Mouse (Mus musculus): ENCODE measurements around the gene Creb5. TPM values are rescaled to one million over a fixed set of nuclear protein-coding genes. Genes with fewer than 3 reads are reported as not detected.

Creb5 gene
- total RNA-seq, 2 experiments from 2014 or later = 9.3 to 9.4 TPM

GRCm38 (mm10) chr6:53472751-53473150 lies 185.7 kb downstream of the Creb5 start:
- intact Hi-C loops (cut with DNase I) = no loop called here
- no peak for DNase-seq

- DNase-seq = no peak
- intact Hi-C loops (cut with DNase I) = no loop called here
Measured at GRCm38 (mm10) chr6:53477501-53477900, 190.4 kb downstream of the Creb5 start.

- intact Hi-C loops (cut with DNase I) = no loop called here
- DNase-seq = no peak
Measured at GRCm38 (mm10) chr6:53490917-53491316, 203.8 kb downstream of the Creb5 start.

- intact Hi-C loops (cut with DNase I) = no loop called here
Measured at GRCm38 (mm10) chr6:53491331-53491730, 204.3 kb downstream of the Creb5 start.

GRCm38 (mm10) chr6:53493864-53494263 lies 206.8 kb downstream of the Creb5 start:
- intact Hi-C loops (cut with DNase I) = no loop called here

More at GRCm38 (mm10) chr6:53491331-53491730, 204.3 kb downstream of the Creb5 start:
- no peak for DNase-seq

GRCm38 (mm10) chr6:53495667-53496066 lies 208.6 kb downstream of the Creb5 start:
- intact Hi-C loops (cut with DNase I) = no loop called here
- no peak for DNase-seq

More at GRCm38 (mm10) chr6:53493864-53494263, 206.8 kb downstream of the Creb5 start:
- DNase-seq = no peak

- peak; percentile 47 to 54 for DNase-seq
- intact Hi-C loops (cut with DNase I) = no loop called here
Measured at GRCm38 (mm10) chr6:53496325-53496753, 209.3 kb downstream of the Creb5 start.

GRCm38 (mm10) chr6:53497904-53498536 lies 210.9 kb downstream of the Creb5 start:
- DNase-seq = no peak
- intact Hi-C loops (cut with DNase I) = no loop called here

GRCm38 (mm10) chr6:53499621-53500295 lies 212.7 kb downstream of the Creb5 start:
- no peak for DNase-seq
- intact Hi-C loops (cut with DNase I) = no loop called here

- DNase-seq = no peak
- intact Hi-C loops (cut with DNase I) = no loop called here
Measured at GRCm38 (mm10) chr6:53501236-53501635, 214.2 kb downstream of the Creb5 start.

GRCm38 (mm10) chr6:53506947-53507564 lies 220.0 kb downstream of the Creb5 start:
- intact Hi-C loops (cut with DNase I) = no loop called here

GRCm38 (mm10) chr6:53508847-53509494 lies 221.9 kb downstream of the Creb5 start:
- intact Hi-C loops (cut with DNase I) = no loop called here
- no peak for DNase-seq

More at GRCm38 (mm10) chr6:53506947-53507564, 220.0 kb downstream of the Creb5 start:
- DNase-seq = peak in 1 of 2 experiments; percentile 40

- no peak for DNase-seq
- intact Hi-C loops (cut with DNase I) = no loop called here
Measured at GRCm38 (mm10) chr6:53510005-53510404, 222.9 kb downstream of the Creb5 start.

- intact Hi-C loops (cut with DNase I) = no loop called here
- no peak for DNase-seq
Measured at GRCm38 (mm10) chr6:53512226-53512625, 225.2 kb downstream of the Creb5 start.

- DNase-seq = no peak
- intact Hi-C loops (cut with DNase I) = no loop called here
Measured at GRCm38 (mm10) chr6:53513380-53513779, 226.3 kb downstream of the Creb5 start.

- intact Hi-C loops (cut with DNase I) = loop anchor here (2.0 kb wide), 1 partner anchor 248 kb away; no protein-coding TSS in a partner anchor
- no peak for DNase-seq
Measured at GRCm38 (mm10) chr6:53514862-53515261, 227.8 kb downstream of the Creb5 start.

- no peak for DNase-seq
- intact Hi-C loops (cut with DNase I) = loop anchor here (2.0 kb wide), 1 partner anchor 249 kb away; no protein-coding TSS in a partner anchor
Measured at GRCm38 (mm10) chr6:53515611-53516010, 228.5 kb downstream of the Creb5 start.

GRCm38 (mm10) chr6:53517371-53517945 lies 230.4 kb downstream of the Creb5 start:
- intact Hi-C loops (cut with DNase I) = no loop called here
- peak in 1 of 2 experiments; percentile 34 for DNase-seq

GRCm38 (mm10) chr6:53523743-53524497 lies 236.8 kb downstream of the Creb5 start:
- no peak for DNase-seq
- intact Hi-C loops (cut with DNase I) = loop anchor here (5.0 kb wide), 1 partner anchor 237 kb away; the partner anchor contains the start of gene Creb5

- no peak for DNase-seq
- intact Hi-C loops (cut with DNase I) = no loop called here
Measured at GRCm38 (mm10) chr6:53526460-53526859, 239.4 kb downstream of the Creb5 start.
